Mouse (Mus musculus) kidney, postnatal 0 days (tissue): ENCODE data around the gene Ankrd11. TPM values are rescaled to one million over a fixed set of nuclear protein-coding genes. Genes with fewer than 3 reads are reported as not detected.

Experiments
- ATAC-seq: fragments of 200-750 bp; cut with Nextera tagmentation; replicated peaks from 2 replicates; pipeline ENCODE4 v1.8.0; 2017; ENCODE audit warnings: low read depth, moderate number of reproducible peaks, moderate TSS enrichment, moderate library complexity; ENCODE audit not compliant: low FRiP score
- DNase-seq: peaks from one replicate; pipeline ENCODE4 v3.0.0-alpha.2; 2016; ENCODE audit warnings: low spot score
- H3K27ac ChIP-seq: fragments of 300-500 bp; sonication (generic); 2 replicates; pipeline ENCODE4 v1.5.1; 2014; ENCODE audit warnings: mild to moderate bottlenecking
- H3K27me3 ChIP-seq: fragments of 300-500 bp; sonication (generic); 2 replicates; pipeline ENCODE4 v1.6.1; 2014; ENCODE audit warnings: low read length, mixed read lengths; ENCODE audit not compliant: insufficient read depth
- H3K36me3 ChIP-seq: fragments of 300-500 bp; sonication (generic); 2 replicates; pipeline ENCODE4 v1.6.1; 2014; ENCODE audit warnings: low read length, mixed read lengths; ENCODE audit not compliant: insufficient read depth
- H3K4me1 ChIP-seq: fragments of 300-500 bp; sonication (generic); replicated peaks from 2 replicates; pipeline ENCODE4 v1.6.1; 2014; ENCODE audit warnings: antibody characterized with exemption, low read length, mixed read lengths; ENCODE audit not compliant: insufficient read depth
- H3K4me2 ChIP-seq: fragments of 300-500 bp; sonication (generic); 2 replicates; pipeline ENCODE4 v1.6.1; 2014; ENCODE audit warnings: mild to moderate bottlenecking, low read length, moderate library complexity, mixed read lengths
- H3K4me3 ChIP-seq: fragments of 300-500 bp; sonication (generic); replicated peaks from 2 replicates; pipeline ENCODE4 v1.5.1; 2014; ENCODE audit warnings: low read depth, low read length
- H3K9ac ChIP-seq: fragments of 300-500 bp; sonication (generic); 2 replicates; pipeline ENCODE4 v1.6.1; 2014; ENCODE audit warnings: low read depth, low read length
- H3K9me3 ChIP-seq: fragments of 300-500 bp; sonication (generic); replicated peaks from 2 replicates; pipeline ENCODE4 v1.6.1; 2016; ENCODE audit warnings: low read length, inconsistent platforms, mixed read lengths
- CTCF ChIP-seq: IDR thresholded peaks from 2 replicates; pipeline ENCODE4 v1.5.1; 2016; ENCODE audit warnings: antibody characterized with exemption, low read depth, mild to moderate bottlenecking, moderate library complexity
- WGBS: fragments of 180-500 bp; shearing (Covaris S2); extraction: QIAGEN DNeasy Blood & Tissue Kit; methylation state at CpG from one replicate; pipeline ENCODE4 v1.1.7; 2014; 5-methylcytosine and 5-hydroxymethylcytosine counted together
- polyA plus RNA-seq: library from polyadenylated mRNA; unstranded; fragments of >200 nt; fragmentation: Nextera tagmentation; extraction: Ambion mirVana; gene quantifications from 2 replicates; pipeline ENCODE4 v1.2.1, GENCODE M21; 2015

The Ankrd11 gene
- polyA plus RNA-seq, 1 experiment from 2014 or later: 57.9 TPM

DNA sequence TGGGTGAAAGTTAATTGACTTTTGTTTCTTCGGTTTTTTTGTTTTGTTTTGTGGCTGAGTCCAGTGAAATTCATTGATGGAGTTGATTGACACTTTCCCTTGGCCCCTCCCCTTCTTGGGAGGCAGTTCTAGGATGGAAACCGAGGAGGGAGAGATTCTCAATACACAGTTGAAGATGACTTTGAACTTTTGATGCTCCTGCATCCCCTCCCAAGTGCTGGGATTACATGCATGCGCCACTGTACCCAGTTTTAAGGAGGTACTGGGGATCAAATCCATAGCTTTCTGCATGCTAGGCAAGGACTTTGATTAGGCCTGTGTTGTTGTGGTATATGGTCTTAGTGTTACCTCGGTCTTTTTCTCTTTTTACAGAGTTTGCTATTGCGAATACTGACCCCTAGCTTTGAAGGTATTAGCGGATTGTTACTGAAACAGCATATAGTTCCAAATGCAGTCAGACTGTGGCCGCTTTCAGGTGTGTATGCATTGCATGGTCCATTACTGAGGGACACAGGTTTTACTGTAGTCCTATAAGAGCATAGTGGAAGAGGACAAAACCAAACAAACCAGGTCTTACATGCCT is 24.1 kb upstream of the Ankrd11 start:
- peak; percentile 39 for DNase-seq
- H3K27ac ChIP-seq: peak overlapping the region; percentile 91
- peak overlapping the region; percentile 96 for H3K9ac ChIP-seq
- TF ChIP-seq CTCF: peak; percentile 60
- 28% methylated on average over 7 of the region's 7 CpGs for WGBS
- H3K36me3 ChIP-seq: peaks cover 13% of the 10 kb centered on the region; the same call in 1 of the 2 replicates
- ATAC-seq: no peak
- H3K9me3 ChIP-seq: no peaks in the 10 kb centered on the region
- H3K4me2 ChIP-seq: peak overlapping the region; percentile 80
- no peaks in the 10 kb centered on the region for H3K27me3 ChIP-seq
- H3K4me1 ChIP-seq: peaks cover 9% of the 10 kb centered on the region
- H3K4me3 ChIP-seq: peak overlapping the region; percentile 96

DNA sequence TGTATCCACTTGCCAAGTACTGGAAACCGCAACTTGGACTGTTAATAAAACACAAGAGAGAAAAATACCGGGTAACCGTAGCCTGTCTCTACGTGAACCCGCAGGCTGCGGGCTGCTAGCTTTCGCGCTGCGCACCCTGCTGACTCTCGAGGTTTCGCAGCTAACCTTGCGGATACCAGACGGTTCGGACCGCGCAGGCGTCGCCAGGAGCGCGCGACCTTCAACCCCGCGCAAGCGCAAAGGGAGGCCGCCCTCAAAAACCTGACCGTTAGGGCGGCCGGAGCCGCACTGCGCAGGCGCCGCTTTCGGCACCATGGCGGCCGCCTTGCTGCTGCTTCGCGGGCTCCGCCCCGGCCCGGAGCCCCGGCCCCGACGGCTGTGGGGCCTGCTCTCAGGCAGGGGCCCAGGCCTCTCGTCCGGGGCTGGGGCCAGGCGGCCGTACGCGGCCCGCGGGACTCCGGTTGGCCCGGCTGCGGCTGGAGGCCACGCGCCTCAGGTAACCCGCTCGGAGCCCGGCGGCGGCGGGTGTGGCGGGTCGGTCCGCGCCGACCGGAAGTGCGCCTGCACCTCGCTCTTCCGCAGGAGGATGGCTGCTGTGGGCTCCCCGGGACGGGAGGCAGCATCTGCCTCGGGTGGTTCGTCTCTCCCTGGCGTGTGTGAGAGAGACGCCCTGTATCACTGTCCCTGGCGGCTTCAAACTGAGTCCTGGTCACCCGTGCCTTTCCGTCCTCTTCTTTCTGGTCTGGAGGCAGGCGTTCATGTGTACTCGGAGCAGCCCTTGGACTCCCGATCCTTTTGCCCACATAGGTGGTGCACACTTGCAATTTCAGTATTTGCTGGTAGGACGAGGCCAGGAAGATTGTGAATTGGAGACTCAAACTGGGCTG is 23.4 kb upstream of the Ankrd11 start:
- Histone ChIP-seq H3K4me2 (peak overlapping the region; percentile 80), H3K4me1 (peaks cover 9% of the 10 kb centered on the region), H3K27me3 (no peaks in the 10 kb centered on the region), H3K27ac (peak overlapping the region; percentile 91), H3K4me3 (peak overlapping the region; percentile 96), H3K36me3 (0 out of 2 replicates have a peak, but pooled peaks cover 9% of the 10 kb centered on the region), H3K9me3 (no peaks in the 10 kb centered on the region), H3K9ac (peak overlapping the region; percentile 96)
- DNase-seq (peak; percentile 97), ATAC-seq (peak; percentile 96)
- under 1% methylated on average over 77 of the region's 84 CpGs for whole genome bisulfite sequencing
- peak; percentile 66 for TF ChIP-seq CTCF

DNA sequence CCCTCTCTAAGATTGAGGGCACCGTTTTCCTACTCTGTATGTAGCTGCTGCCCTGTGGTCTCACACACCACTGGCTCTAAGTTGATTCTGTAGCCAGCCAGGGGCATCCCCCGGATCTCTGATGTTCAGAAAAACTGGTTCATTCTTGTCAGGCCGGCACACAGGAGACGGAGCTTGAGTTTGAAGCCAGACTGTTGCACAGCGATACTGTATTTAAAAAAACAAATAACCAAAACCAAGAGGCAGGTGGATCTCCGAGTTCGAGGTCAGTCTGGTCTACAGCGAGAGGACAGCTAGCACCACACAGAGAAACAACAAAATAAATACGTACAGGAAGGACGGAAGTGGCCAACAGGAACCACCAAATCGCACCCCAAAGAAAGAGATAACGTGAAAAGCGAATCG is 22.7 kb upstream of the Ankrd11 start:
- 0 out of 2 replicates have a peak, but pooled peaks cover 6% of the 10 kb centered on the region for H3K36me3 ChIP-seq
- WGBS: under 1% methylated on average over 14 of the region's 14 CpGs
- DNase-seq (no peak), ATAC-seq (peak; percentile 49)
- peak overlapping the region; percentile 91 for H3K27ac ChIP-seq
- no peaks in the 10 kb centered on the region for H3K27me3 ChIP-seq
- TF ChIP-seq CTCF: no peak
- H3K4me3 ChIP-seq: peak overlapping the region; percentile 96
- H3K4me2 ChIP-seq: peak overlapping the region; percentile 80
- H3K9me3 ChIP-seq: no peaks in the 10 kb centered on the region
- peak overlapping the region; percentile 96 for H3K9ac ChIP-seq
- H3K4me1 ChIP-seq: peaks cover 9% of the 10 kb centered on the region

DNA sequence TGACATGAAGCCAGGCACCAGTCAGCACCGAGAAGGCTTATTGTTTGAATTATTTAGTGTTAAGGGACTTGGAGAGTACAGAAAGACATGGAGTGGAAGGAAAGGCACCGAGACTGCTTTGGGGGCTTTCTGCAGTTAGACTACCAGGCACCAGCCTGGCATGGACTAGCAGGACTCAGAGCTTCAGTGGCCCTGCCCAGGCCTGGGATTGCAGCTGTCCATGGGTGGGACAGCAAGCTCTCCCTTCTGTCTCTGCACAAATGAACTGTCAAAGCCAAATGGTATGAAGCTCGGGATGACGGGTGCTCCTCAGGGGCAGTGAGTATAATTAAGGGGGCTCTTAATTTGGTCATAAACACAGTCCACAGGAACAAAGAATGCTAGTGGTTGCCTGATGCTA is 22.0 kb upstream of the Ankrd11 start:
- no peak overlapping the region for H3K27ac ChIP-seq

DNA sequence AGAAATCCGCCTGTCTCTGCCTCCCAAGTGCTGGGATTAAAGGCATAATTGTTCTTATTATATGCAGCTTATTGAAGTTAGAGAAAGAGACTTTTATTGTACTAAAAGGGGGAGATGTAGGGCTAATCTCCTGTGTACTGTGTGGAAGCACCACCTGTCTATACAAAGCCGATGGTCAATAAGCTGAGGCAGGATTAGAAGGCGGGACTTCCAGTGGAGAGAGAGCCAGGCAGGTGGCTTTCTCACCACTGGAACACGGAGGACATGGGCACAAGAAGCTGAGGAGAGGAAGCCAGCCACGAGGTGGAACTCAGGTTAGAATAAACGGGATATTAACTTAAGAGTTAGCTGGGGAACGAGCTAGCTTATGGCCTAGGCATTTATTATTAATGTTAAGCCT is 20.6 kb upstream of the Ankrd11 start, which contains the start of gene Spg7:
TSS of gene Spg7 (plus strand) at position 222 of the 400 bp plus-strand sequence.
- H3K4me3 ChIP-seq: no peak within 1 kb of the TSS
- ATAC-seq (no peak), DNase-seq (no peak)
- H3K27ac ChIP-seq: no peak within 1 kb of the TSS
- WGBS: 75% methylated on average over 7 of the region's 7 CpGs
- no peaks in the 10 kb centered on the region for H3K9me3 ChIP-seq
- H3K9ac ChIP-seq: no peak within 1 kb of the TSS
- H3K36me3 ChIP-seq: 0 out of 2 replicates have a peak, but pooled peaks cover 6% of the 10 kb centered on the region
- no peak for TF ChIP-seq CTCF
- no peaks in the 10 kb centered on the region for H3K27me3 ChIP-seq
- H3K4me1 ChIP-seq: peaks cover 9% of the 10 kb centered on the region
- H3K4me2 ChIP-seq: no peak within 1 kb of the TSS

More for the DNA sequence above, 22.0 kb upstream of the Ankrd11 start:
- TF ChIP-seq CTCF: no peak
- no peak overlapping the region for H3K9ac ChIP-seq
- peaks cover 9% of the 10 kb centered on the region for H3K4me1 ChIP-seq
- H3K36me3 ChIP-seq: 0 out of 2 replicates have a peak, but pooled peaks cover 6% of the 10 kb centered on the region
- no peaks in the 10 kb centered on the region for H3K27me3 ChIP-seq
- 56% methylated on average over 4 of the region's 4 CpGs for WGBS
- H3K9me3 ChIP-seq: no peaks in the 10 kb centered on the region
- no peak overlapping the region for H3K4me2 ChIP-seq
- no peak for DNase-seq
- no peak overlapping the region for H3K4me3 ChIP-seq
- ATAC-seq: no peak

DNA sequence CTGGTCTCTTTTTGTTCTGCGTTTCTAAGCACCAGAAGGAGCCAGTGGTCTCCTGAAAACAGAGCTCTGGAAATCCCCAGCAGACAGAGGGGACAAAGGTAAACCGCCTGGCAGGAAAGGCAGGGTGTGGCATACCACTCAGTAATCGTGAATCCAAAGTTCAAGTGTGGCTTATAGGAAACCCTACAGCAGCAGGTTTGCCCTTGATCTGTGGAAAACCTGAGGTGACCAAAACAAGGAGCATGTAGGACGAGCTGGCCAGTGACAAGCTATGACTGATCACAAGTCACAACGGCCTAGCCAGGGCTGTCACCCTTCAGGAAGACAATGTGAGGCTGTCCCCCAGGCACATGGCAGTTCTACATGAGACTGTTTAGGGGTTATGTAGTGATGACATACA is 9.4 kb upstream of the Ankrd11 start:
- ATAC-seq: no peak
- WGBS: 56% methylated on average over 5 of the region's 5 CpGs
- no peak for DNase-seq
- no peak overlapping the region for H3K9ac ChIP-seq
- no peak overlapping the region for H3K4me3 ChIP-seq
- no peak overlapping the region for H3K4me2 ChIP-seq
- TF ChIP-seq CTCF: no peak
- H3K9me3 ChIP-seq: no peaks in the 10 kb centered on the region
- H3K36me3 ChIP-seq: no peaks in the 10 kb centered on the region
- H3K27ac ChIP-seq: peak overlapping the region; percentile 1; the same call in 1 of the 2 replicates
- no peaks in the 10 kb centered on the region for H3K27me3 ChIP-seq
- no peaks in the 10 kb centered on the region for H3K4me1 ChIP-seq
